Mouse (Mus musculus) ES-E14 (cell line): ENCODE results near the gene Flot2.

ENCODE experiments used
- HCFC1 ChIP-seq: IDR thresholded peaks from 2 replicates; pipeline ENCODE4 v1.6.1; 2012; ENCODE audit warnings: low read length, inconsistent platforms, borderline replicate concordance; ENCODE audit not compliant: insufficient read depth
- ZNF384 ChIP-seq: IDR thresholded peaks from 2 replicates; pipeline ENCODE4 v1.6.1; 2012; ENCODE audit warnings: low read depth, low read length, inconsistent platforms

- TF ChIP-seq ZNF384 (no peak), HCFC1 (no peak)
Observed at GRCm38 (mm10) chr11:78067566-78067965, 29.8 kb downstream of the Flot2 start.
